Mouse (Mus musculus) stomach, postnatal 0 days (tissue): ENCODE data around the gene Unc5cl. TPM values are rescaled to one million over a fixed set of nuclear protein-coding genes. Genes with fewer than 3 reads are reported as not detected.
A peak's percentile ranks its signal among the peaks of the same experiment; 100 is the strongest.

Experiments used
- ATAC-seq: fragments of 200-750 bp; cut with Nextera tagmentation; 2 replicates; pipeline ENCODE4 v1.8.0; 2017; ENCODE audit not compliant: low FRiP score, low TSS enrichment
- DNase-seq: peaks from one replicate; pipeline ENCODE4 v3.0.0-alpha.2; 2016; ENCODE audit warnings: low spot score
- H3K27ac ChIP-seq: fragments of 300-500 bp; sonication (generic); replicated peaks from 2 replicates; pipeline ENCODE4 v1.5.1; 2014; ENCODE audit warnings: mild to moderate bottlenecking, control low read depth
- H3K27me3 ChIP-seq: fragments of 300-500 bp; sonication (generic); 2 replicates; pipeline ENCODE4 v1.6.1; 2014; ENCODE audit warnings: low read length; ENCODE audit not compliant: control insufficient read depth, insufficient read depth
- H3K36me3 ChIP-seq: fragments of 300-500 bp; sonication (generic); 2 replicates; pipeline ENCODE4 v1.6.1; 2014; ENCODE audit warnings: low read length, mixed read lengths; ENCODE audit not compliant: control insufficient read depth, insufficient read depth
- H3K4me1 ChIP-seq: fragments of 300-500 bp; sonication (generic); replicated peaks from 2 replicates; pipeline ENCODE4 v1.6.1; 2014; ENCODE audit warnings: antibody characterized with exemption; ENCODE audit not compliant: control insufficient read depth, insufficient read depth
- H3K4me2 ChIP-seq: fragments of 300-500 bp; sonication (generic); replicated peaks from 2 replicates; pipeline ENCODE4 v1.6.1; 2014; ENCODE audit warnings: low read depth, mild to moderate bottlenecking, control low read depth, moderate library complexity
- H3K4me3 ChIP-seq: fragments of 300-500 bp; sonication (generic); 2 replicates; pipeline ENCODE4 v1.5.1; 2014; ENCODE audit warnings: low read depth, low read length, control low read depth
- H3K9ac ChIP-seq: fragments of 300-500 bp; sonication (generic); 2 replicates; pipeline ENCODE4 v1.6.1; 2014; ENCODE audit warnings: mild to moderate bottlenecking, low read length, control low read depth, mixed read lengths
- H3K9me3 ChIP-seq: fragments of 300-500 bp; sonication (generic); 2 replicates; pipeline ENCODE4 v1.6.1; 2016; ENCODE audit warnings: low read length; ENCODE audit not compliant: control insufficient read depth
- CTCF ChIP-seq: IDR thresholded peaks from 2 replicates; pipeline ENCODE4 v1.5.1; 2016; ENCODE audit warnings: antibody characterized with exemption, low read depth, mild to moderate bottlenecking, moderate library complexity
- EP300 ChIP-seq: optimal IDR thresholded peaks from 2 replicates; pipeline ENCODE3; 2016; ENCODE audit warnings: antibody characterized with exemption
- WGBS: fragments of 180-500 bp; shearing (Covaris S2); extraction: QIAGEN DNeasy Blood & Tissue Kit; methylation state at CpG from one replicate; pipeline ENCODE4 v1.1.7; 2014; 5-methylcytosine and 5-hydroxymethylcytosine counted together
- polyA plus RNA-seq: library from polyadenylated mRNA; unstranded; fragments of >200 nt; fragmentation: Nextera tagmentation; extraction: Ambion mirVana; gene quantifications from 2 replicates; pipeline ENCODE4 v1.2.1, GENCODE M21; 2015

Gene Unc5cl
- polyA plus RNA-seq, 1 experiment from 2014 or later: 3.5 TPM

- 74% methylated on average over 7 of the region's 7 CpGs for WGBS
- Histone ChIP-seq H3K27ac (no peak overlapping the region), H3K9ac (no peak overlapping the region), H3K4me1 (no peaks in the 10 kb centered on the region), H3K4me3 (no peak overlapping the region), H3K36me3 (no peaks in the 10 kb centered on the region), H3K9me3 (no peaks in the 10 kb centered on the region), H3K4me2 (no peak overlapping the region), H3K27me3 (no peaks in the 10 kb centered on the region)
- DNase-seq: no peak
- no peak for ATAC-seq
- no peak for TF ChIP-seq CTCF
- TF ChIP-seq EP300: no peak
Measured at GRCm38 (mm10) chr17:48519046-48519445, 64.3 kb downstream of the Unc5cl start.

- WGBS: 88% methylated on average over 3 of the region's 3 CpGs
- no peak overlapping the region for H3K9ac ChIP-seq
- H3K4me2 ChIP-seq: no peak overlapping the region
- ATAC-seq (no peak), DNase-seq (no peak)
- H3K4me3 ChIP-seq: no peak overlapping the region
- H3K4me1 ChIP-seq: no peaks in the 10 kb centered on the region
- no peaks in the 10 kb centered on the region for H3K27me3 ChIP-seq
- H3K9me3 ChIP-seq: no peaks in the 10 kb centered on the region
- H3K27ac ChIP-seq: no peak overlapping the region
- no peak for TF ChIP-seq CTCF
- TF ChIP-seq EP300: no peak
- no peaks in the 10 kb centered on the region for H3K36me3 ChIP-seq
Measured at GRCm38 (mm10) chr17:48520352-48520751, 65.7 kb downstream of the Unc5cl start.

GRCm38 (mm10) chr17:48523056-48523455 is 68.4 kb downstream of the Unc5cl start:
- no peak overlapping the region for H3K9ac ChIP-seq
- no peak for ATAC-seq
- H3K27me3 ChIP-seq: no peaks in the 10 kb centered on the region
- H3K4me3 ChIP-seq: no peak overlapping the region
- 88% methylated on average over 2 of the region's 2 CpGs for WGBS
- TF ChIP-seq EP300 (no peak), CTCF (no peak)
- no peak for DNase-seq
- H3K9me3 ChIP-seq: no peaks in the 10 kb centered on the region
- H3K36me3 ChIP-seq: no peaks in the 10 kb centered on the region
- no peak overlapping the region for H3K4me2 ChIP-seq
- no peak overlapping the region for H3K27ac ChIP-seq
- no peaks in the 10 kb centered on the region for H3K4me1 ChIP-seq

GRCm38 (mm10) chr17:48533844-48534705 is 79.4 kb downstream of the Unc5cl start:
- DNase-seq: no peak
- H3K27ac ChIP-seq: no peak overlapping the region
- H3K9ac ChIP-seq: no peak overlapping the region
- no peak overlapping the region for H3K4me2 ChIP-seq
- H3K9me3 ChIP-seq: no peaks in the 10 kb centered on the region
- no peak for ATAC-seq
- H3K36me3 ChIP-seq: no peaks in the 10 kb centered on the region
- H3K27me3 ChIP-seq: no peaks in the 10 kb centered on the region
- no peaks in the 10 kb centered on the region for H3K4me1 ChIP-seq
- no peak overlapping the region for H3K4me3 ChIP-seq
- 13% methylated on average over 12 of the region's 14 CpGs for WGBS
- TF ChIP-seq EP300 (no peak), CTCF (no peak)

- Histone ChIP-seq H3K9ac (no peak overlapping the region), H3K9me3 (no peaks in the 10 kb centered on the region), H3K4me2 (no peak overlapping the region), H3K36me3 (no peaks in the 10 kb centered on the region), H3K27ac (no peak overlapping the region), H3K4me3 (no peak overlapping the region), H3K27me3 (no peaks in the 10 kb centered on the region), H3K4me1 (no peaks in the 10 kb centered on the region)
- DNase-seq: peak; percentile 37
- TF ChIP-seq EP300 (no peak), CTCF (peak; percentile 75)
- ATAC-seq: no peak
- WGBS: 87% methylated on average over 5 of the region's 5 CpGs
Measured at GRCm38 (mm10) chr17:48538328-48538727, 83.6 kb downstream of the Unc5cl start.

- no peaks in the 10 kb centered on the region for H3K4me1 ChIP-seq
- no peak for TF ChIP-seq CTCF
- ATAC-seq (no peak), DNase-seq (no peak)
- WGBS: 91% methylated on average over 17 of the region's 17 CpGs
- H3K27me3 ChIP-seq: no peaks in the 10 kb centered on the region
- no peak overlapping the region for H3K4me3 ChIP-seq
- H3K9ac ChIP-seq: no peak overlapping the region
- H3K36me3 ChIP-seq: no peaks in the 10 kb centered on the region
- no peak overlapping the region for H3K4me2 ChIP-seq
- H3K9me3 ChIP-seq: no peaks in the 10 kb centered on the region
- no peak overlapping the region for H3K27ac ChIP-seq
Measured at GRCm38 (mm10) chr17:48539326-48539725, 84.6 kb downstream of the Unc5cl start.
